Mouse (Mus musculus) thymus, postnatal 4 days (tissue): ENCODE data around the gene Tex26.

ENCODE experiments used
- DNase-seq: peaks from one replicate; pipeline ENCODE4 v3.0.0; 2021

The Tex26 gene

GRCm38 (mm10) chr5:149490275-149490674 is 50.8 kb downstream of the Tex26 start:
- no peak for DNase-seq

DNA sequence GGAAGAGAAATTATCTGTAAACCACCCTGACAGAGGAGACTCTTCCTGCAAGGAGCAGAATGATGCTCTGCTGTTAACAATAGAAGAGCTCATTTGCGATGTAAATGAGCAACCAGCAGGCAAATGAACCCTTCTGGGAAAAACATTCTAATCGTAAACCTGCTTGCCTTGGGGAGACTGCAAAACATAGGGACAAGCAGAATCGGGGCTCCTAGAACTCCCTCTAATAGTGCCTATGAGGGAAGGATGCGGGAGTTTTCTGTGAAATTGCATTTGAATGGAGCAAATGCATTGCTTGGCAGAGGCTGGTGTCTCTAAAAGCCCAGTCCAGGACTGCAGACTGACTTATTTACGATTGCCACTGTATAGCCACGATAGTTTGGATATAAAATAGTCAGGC is 56.2 kb downstream of the Tex26 start:
- DNase-seq: no peak

GRCm38 (mm10) chr5:149496401-149497066 is 57.1 kb downstream of the Tex26 start:
- no peak for DNase-seq

- DNase-seq: no peak
These were observed 60.5 kb downstream of the Tex26 start for GRCm38 (mm10) chr5:149499936-149500335.

DNA sequence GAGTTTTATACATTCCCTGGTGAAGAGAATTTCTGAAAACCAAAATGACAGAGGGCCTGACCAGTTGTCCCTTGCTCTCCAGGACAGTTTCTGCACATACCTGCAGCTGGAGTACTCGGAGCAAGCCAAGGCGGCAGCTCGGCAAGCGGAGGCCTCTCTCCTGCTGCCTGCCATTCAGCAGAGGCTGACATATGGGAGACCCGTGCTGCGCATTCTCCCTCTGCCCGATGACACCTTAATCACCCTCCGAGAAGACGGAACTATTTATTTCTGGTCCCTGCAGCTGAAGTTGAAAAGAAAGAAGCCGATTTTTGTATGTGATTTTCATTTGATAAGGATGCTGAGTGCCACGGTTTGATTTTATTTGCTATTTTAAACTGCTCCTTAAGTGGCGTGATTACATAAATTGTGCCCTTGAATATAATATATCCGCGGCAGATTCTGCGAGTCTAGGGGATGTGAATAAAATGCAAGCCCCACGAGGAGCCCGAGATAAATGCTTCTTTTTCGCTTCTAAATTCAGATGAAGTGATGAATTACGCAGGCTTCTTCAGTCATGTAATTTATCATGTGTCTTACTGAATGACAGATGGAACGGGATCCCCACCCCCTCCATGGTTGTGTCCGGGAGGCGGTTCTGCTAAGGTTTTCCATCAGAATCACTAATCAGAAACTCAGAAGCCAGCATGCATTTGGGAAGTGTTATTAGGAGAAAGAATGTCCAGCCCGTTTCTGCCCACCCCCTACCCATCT is 64.1 kb downstream of the Tex26 start:
- no peak for DNase-seq

DNA sequence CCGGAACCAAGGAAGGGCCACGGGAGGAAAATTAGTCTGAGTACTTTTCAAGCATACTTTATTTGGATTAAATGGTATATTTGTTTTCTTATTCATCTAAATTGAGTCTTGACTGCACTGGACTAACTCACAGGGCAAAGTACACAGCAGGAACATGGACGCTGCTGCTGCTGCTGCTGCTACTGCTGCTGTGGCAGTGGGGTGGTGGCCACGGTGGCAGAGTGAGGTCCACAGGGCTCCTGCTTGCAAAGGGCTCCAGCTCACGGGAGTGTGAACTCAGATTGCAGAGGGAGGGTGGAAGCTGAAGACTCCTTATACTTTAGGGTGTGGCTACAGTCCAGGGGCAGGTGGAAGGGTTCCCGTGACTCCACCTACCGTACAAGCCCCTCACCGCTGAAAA is 65.5 kb downstream of the Tex26 start:
- no peak for DNase-seq

- DNase-seq: no peak
These were observed 66.6 kb downstream of the Tex26 start for GRCm38 (mm10) chr5:149506033-149506432.

DNA sequence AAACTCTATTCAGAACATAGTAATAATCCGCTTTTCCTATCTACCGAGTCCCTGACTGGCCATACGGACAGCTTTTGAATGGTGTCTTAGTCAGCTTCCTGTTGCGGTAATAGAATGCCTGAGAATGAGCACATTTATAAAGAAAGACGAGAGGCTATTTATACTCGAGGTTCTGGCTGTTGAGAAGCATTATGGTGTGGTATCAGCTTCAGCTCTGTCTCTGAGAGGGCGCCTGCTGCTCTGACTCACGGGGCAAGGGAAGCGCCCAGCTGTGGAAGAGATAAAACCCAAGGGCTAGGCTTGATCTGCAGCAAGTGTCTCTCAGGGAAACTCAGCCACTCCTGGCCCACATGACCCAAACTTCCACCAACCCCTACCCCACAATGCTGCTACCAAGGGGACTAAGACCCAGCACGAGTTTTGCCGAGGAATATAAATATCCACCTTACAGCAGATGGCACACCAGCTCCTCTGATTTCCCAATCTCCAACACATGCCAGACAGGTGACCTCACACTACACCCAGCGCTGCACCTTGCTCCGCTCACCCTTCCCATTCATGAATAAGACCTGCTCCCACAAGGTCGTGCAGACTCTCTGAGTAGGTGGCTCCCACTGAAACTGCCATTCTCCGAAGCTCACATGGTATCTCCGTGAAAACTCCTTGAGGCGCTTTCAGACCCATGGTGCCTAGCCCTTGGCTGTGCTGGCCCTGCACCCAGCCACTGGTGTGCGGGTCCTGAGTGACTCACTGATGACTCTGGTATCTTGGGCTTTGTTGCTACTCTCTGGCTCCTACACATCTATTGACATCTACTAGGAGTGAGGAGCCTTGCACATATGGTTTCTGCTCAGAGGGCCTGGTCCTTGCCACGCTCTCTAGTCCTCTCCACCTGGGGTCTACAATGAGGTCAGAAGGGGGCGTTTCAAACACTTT is 68.9 kb downstream of the Tex26 start:
- DNase-seq: no peak

DNA sequence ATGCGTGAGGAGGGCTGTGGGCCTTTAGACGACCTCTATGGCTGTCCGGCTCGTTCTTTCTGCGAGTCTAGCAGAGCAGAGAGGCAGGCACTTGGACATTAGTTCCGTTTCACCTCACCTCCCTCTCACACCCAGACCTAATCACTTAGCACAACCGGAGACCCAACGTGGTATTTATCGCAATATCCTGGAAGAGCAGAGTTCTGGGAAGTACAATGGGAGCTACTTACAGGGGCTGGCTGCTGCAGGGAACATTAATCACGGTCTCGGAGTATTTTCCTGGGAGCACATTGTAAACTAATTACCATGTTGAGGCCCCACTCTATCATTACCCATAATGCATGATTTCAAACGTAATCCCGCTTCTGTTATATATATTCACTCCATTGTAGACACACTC is 70.9 kb downstream of the Tex26 start:
- DNase-seq: no peak

- DNase-seq: no peak
These were observed 73.2 kb downstream of the Tex26 start for GRCm38 (mm10) chr5:149512695-149513094.

DNA sequence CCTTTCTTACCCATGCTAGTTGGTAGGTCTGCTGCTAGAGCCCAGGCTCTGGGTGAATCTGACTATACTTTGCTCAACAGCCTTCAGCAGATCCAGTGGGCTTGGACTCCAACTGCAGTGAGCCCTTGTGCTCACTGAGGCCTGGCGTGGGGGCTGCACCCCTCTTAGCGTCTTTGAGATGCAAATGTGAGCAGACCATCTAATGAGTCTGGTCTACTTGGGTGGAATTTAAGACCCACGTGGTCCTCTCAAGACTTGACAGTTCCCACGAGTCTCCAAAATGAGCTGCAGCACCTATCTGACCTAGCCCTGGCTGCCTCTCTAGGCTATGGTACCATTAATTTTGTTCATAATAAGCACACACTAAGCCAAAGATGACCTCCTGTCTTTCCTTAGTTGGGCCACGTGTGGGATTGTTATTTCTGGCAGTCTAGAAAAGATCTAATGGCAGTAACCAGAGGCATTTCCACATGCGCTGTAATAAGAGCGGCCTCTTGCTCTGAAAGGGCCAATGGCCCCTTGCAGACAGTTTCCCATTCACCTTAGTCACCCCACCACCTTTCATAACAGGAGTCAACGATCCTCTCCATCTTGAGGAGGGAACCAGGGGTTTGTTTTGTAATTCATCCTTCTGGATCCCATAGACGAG is 74.1 kb downstream of the Tex26 start:
- no peak for DNase-seq

DNA sequence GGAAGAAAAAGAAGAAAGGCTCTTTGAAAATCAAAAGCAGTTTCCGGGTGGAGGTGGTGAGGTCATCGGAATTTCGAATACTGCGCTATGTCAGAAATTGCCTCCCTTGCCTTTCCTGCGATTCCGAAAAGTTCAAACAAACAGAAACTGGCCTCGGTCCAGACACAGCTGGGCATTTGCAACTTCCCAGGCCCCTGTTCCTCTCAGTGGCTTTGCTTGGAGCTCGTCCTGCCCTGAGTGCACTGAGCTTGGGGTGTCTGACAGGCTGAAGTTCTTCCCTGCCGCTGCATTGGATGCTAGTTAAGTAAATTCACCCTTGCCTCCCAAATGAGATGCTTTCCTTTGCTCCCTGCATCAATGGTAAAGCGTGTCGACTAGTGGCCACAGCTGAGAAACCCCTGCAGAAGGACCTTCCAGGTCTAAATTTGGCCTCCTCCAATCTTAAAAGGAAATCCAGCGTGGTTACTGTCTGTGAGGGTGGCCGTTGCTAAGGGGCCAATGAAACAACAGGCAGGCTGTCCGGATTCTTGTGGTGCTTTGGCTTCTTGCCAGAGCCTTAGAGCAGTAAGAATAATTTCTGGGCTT is 74.7 kb downstream of the Tex26 start:
- no peak for DNase-seq

DNA sequence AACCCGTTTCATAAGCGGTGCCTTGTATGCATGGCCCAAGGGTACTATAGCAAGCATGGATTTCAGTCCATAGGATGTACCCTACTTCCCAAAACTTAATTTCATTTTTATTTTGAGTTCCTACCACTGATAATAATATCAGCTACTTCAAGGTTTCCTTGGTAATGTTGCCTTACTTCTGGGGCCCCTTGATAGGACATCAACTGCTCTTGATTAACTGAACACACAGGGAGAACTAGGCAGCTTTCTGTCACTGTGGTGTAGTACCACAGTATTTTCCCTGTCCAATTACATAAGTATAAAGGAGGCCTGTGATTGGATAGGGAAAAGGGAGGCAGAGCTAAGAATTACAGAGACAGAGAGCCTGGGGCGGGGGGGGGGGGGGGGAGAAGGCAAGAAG is 75.4 kb downstream of the Tex26 start:
- no peak for DNase-seq

DNA sequence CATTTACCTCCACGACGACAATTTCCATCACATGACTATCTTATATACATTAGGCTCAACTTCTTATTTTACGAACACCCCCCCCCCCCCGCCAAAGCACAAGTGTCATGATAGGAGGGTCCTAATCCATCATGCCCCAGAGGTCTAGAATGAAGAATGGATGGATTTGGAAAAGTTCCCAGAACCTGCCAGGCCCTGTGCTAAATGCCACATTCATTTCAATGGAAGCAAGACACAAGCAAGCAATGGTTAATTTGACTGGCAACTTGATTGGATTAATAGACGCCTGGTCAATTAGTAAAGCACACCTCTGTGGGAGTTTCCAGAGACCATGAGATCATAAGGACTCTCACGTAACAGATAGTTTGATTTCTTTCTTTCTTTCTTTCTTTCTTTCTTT is 77.7 kb downstream of the Tex26 start:
- no peak for DNase-seq
